Mouse (Mus musculus): ENCODE data around the gene Prkar1b.

DNA sequence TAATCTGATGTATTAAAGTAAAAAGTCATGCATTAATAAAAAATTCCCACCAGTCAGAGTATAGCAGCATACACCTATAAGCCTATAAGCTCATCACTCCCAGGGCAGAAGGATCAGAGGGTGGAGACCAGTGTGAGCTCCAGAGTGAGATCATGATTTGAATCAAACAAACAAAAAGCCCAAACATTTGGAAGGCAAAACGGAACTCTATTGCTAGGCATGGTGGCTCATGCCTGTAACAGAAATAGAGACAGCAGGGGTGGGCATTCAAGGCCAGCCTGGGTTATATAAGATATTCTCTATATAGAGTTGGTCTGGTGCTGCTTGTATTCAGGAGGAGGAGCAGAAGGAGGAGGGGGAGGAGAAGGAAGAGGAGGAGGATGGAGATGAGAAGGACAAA is 13.5 kb downstream of the Prkar1b start:
- TF ChIP-seq CTCF (IDR thresholded peaks at IDR 0.05; ENCODE audit: low read depth, low read length) = no peak
- TF ChIP-seq POLR2A (IDR thresholded peaks at IDR 0.05; ENCODE audit: extremely low read depth, insufficient read depth, low read length) = no peak

Data from liver, adult 2 months (tissue).